Mouse (Mus musculus) layer of hippocampus, postnatal 25 days (tissue): ENCODE data around the gene Ppp4r3a. TPM values are rescaled to one million over a fixed set of nuclear protein-coding genes. Genes with fewer than 3 reads are reported as not detected.
"Not testable (repeated sequence)": the region's sequence is repeated elsewhere in the genome, so short reads cannot be mapped to it uniquely, and the experiment has no call there.

ENCODE experiments used
- DNase-seq, 2 experiments: peaks; one replicate each; pipeline ENCODE4 v3.0.0; 2022; ENCODE audit warnings: mixed read lengths in 2 of 2, low spot score in 1 of 2; ENCODE audit errors: extremely low spot score in 1 of 2
- total RNA-seq, 2 experiments: library from RNA; stranded (reverse); gene quantifications; 2 replicates each; pipeline ENCODE4 v1.2.3; 2021

Gene Ppp4r3a
- total RNA-seq, 2 experiments from 2014 or later = 37.0 to 42.9 TPM

DNA sequence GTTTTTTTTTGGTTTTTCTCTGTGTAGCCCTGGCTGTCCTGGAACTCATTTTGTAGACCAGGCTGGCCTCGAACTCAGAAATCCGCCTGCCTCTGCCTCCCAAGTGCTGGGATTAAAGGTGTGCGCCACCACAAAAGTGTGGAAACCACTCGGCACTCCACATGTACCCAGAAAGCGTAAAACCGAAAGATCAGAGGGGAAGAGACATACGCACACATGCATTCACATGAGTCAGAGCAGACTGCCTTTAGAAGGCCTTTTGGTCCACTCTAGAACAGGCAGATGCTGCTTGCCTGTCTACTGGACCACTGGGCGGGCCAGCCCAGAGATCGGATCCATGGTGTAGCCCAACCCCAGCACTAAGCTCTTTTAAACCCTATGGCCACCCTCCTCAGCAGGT lies 69.8 kb downstream of the Ppp4r3a start:
- not testable (repeated sequence) for DNase-seq

GRCm38 (mm10) chr12:101013078-101013665 lies 70.3 kb downstream of the Ppp4r3a start:
- no peak for DNase-seq

- no peak for DNase-seq
Observed at GRCm38 (mm10) chr12:101012197-101013077, 71.1 kb downstream of the Ppp4r3a start.

DNA sequence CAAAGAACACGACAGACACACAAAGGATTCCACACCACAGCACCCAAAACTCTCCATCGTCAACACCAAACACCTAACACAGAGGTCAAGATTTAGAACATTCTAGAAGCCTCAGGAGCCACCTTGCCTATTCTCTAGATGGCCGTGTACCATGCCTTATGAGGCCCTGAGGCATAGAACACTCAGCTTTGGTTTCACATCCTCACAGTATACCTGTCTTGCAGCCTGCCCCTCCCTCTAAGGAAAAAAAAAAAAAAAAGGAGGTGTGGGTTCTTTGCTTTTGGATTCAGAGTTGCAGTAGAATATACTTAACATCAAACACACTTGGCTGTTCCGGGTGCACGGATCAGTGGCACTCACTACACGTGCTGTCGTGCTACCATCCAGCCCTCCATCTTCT lies 72.5 kb downstream of the Ppp4r3a start:
- no peak for DNase-seq

DNA sequence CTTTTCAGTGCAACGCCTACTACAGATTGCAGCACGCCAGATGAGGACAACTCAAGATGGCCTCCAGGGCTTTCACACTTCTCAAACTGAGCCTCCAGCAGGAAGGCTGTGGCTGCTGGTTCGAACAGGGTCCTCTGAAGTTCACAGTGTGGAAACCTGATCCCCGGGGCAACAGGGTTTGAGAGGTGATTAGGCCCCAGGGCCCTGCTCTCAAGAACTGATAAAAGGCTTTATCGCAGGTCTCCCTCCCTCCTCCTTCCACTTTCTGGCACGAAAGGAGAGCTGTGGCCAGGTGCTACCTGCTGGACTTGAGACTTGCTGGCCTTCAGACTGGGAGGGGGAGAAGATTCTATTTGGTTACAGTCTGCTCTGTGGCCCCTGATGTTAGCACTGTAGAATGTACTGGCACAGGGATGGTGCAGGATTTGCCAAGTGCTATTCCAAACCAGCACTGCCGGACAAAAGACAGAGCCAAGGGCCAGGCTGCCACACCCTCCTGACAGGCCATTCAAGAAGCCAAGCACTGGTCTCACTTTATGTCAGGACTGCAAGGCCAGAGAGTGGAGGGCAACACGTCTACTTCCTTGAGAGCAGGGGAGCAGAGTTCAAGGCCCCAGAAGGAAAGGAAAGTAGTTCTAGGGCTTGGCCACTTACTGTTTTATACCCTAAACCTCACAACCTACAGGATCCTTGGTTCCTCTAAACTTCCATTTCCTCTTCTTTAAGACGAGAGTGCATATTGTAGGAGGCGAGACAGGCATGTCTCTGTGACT lies 73.2 kb downstream of the Ppp4r3a start:
- no peak for DNase-seq

DNA sequence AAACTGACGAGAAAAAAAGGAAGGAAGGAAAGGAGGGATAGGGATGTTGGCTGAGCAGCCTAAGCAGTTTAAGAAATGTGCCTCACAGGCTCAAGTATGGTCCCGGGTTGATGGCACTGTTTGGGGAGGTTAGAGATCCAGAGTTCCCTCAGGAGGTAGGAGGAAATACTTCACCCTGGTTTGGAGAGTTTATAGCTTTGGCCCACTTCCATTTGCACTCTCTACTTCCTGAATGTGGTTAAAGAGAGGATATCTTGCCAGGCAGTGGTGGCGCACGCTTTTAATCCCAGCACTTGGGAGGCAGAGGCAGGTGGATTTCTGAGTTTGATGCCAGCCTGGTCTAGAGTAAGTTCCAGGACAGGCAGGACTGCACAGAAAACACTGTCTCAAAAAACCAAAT lies 74.3 kb downstream of the Ppp4r3a start:
- DNase-seq = no peak

DNA sequence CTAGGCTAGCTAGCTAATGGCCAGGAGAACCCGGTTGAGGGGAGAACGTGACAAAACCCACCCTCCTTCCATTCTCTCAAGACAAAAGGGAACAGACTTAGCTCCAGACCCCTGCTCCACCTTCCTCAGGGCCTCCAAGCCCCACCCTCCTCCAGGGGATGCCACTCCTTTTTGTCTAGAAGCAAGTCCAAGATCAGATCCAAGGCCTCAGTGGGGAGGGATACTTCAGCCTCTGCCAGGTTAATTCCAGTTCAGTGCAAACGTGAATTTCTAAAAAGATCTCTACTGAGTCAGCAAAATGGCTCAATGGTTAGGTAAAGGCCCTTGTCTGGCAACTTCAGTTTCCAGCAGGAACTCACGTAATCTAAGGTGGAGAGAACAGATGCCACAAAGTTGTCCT lies 74.9 kb downstream of the Ppp4r3a start:
- DNase-seq = no peak

GRCm38 (mm10) chr12:101007968-101008481 lies 75.5 kb downstream of the Ppp4r3a start:
- peak in 1 of 2 experiments; percentile 44 for DNase-seq

DNA sequence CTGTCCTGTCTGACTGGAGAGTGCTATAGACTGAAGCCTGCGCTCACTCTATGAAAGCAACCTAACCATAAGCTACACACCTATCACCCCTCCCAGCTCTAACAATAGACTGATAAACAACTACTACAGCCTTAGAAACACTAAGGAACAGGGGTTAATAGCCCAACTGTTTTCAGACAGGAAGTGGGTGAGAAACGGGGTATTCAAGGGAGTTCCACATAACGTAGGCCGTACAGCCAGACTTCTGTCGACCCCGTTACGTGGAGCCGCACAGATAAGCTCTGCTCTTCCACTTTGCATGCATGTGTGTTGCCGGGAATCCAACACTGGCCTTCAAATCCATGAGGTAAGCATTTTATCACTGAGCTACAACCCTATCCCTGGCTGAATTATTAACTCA lies 76.1 kb downstream of the Ppp4r3a start:
- DNase-seq = no peak

GRCm38 (mm10) chr12:101005665-101006420 lies 77.7 kb downstream of the Ppp4r3a start:
- no peak for DNase-seq

GRCm38 (mm10) chr12:101004982-101005381 lies 78.5 kb downstream of the Ppp4r3a start:
- no peak for DNase-seq

DNA sequence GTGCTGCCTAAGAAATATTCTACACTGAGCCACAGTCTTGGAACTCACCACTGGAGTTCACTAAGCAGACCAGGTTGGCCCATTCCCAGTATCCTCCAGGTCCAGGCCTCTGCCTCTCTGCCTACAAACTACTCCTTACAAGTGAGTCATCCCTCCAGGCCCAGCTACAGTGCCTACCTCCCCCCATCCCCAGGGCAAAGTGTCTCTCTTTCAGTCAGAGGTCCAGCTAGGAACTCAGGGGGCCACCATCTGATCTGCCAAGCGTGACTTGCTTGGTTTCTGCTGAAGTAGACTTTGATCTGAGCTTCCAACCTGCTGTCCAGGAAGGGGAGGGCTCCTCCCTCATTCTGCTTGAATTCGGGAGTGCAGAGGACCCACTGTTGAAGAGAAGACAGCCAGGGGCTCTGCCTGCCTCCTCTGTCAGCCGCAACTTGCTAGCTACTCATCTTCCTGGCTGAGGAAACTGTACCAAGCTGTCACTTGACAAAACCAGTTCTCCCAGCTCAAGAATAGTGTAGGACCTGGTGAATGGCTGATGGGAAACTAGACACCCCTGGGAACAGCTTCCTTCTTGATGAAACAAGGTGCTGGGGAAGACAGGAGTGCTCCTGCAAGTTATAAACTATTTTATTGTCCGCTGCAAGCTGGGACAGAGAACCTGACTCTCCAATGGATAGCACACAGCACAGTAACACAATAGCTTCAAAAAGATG lies 80.5 kb downstream of the Ppp4r3a start:
- no peak for DNase-seq

DNA sequence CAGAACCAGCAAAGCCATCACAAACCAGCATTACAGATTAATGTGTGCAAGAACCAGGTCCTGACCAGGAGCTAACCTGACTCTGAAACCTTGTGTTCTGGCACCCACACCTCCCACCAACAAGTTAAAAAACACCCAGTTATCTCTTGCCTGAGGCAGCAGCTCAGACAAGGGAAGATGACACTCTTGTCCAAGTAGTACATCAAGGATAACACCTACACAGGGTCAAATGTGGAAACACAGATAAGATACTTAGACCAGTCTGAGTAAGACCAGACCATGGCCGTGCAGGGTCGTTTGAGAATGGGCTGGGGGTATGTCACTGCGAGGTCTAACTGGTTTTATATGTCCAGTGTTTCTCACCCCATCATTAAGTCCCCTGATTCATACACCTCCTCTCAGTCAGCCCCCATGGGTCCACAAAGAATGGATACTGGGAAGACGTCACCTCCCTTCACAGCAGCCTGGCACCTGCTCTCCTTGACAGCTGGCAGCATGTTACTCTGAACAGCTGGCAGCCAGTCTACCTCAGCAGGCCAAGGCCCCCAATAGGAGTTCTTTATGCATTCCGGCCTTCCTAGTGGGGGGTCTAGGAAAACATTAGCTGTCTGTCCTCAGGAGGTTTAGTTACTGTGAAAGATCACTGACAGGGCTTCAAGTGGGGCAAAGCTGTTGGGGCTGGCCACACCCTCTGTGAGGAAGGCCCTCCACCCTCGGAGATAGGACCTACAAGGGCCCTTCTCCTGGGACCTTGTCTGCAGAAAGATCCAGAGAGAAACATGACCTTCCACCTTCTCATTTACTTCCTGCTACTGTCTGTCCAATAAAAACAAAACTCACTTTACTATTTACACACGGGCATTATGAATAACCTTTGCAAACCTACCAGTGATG lies 84.2 kb downstream of the Ppp4r3a start:
- no peak for DNase-seq

- no peak for DNase-seq
Observed at GRCm38 (mm10) chr12:100998564-100998962, 84.9 kb downstream of the Ppp4r3a start.

DNA sequence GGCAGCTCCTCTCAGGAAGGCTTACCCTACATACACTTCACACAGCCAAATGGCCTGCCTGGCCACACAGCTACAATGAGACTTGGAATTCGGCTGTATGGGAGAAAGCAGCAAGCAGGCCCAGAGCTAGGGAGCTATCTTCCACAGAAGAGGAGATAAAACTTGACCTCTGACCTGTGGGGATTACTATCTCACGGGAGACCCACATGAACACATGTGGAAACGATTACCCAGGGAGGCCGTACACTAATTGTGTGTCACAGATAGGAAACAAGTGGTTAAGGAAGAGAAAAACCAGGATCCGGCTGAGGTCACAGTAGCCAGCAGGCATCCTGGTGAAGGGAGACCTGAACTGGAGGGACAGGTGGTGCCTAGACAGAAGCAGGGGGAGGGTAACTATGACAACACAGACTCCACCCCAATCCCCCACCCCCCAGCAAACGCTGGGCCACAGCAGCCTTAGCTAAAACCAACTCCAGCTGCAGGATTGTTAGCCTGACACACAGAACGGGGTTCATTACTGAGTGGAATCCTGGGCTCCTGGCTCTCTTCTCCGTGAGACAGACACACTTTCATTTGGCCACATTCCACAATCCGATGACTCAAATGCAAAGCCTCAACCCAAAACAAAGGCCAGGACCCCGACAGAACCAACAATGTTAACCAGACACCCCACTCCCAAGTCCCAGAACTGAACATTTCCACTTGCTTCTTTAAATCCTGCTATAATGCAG lies 85.5 kb downstream of the Ppp4r3a start:
- no peak for DNase-seq

- no peak for DNase-seq
Observed at GRCm38 (mm10) chr12:100996378-100996898, 87.1 kb downstream of the Ppp4r3a start.

DNA sequence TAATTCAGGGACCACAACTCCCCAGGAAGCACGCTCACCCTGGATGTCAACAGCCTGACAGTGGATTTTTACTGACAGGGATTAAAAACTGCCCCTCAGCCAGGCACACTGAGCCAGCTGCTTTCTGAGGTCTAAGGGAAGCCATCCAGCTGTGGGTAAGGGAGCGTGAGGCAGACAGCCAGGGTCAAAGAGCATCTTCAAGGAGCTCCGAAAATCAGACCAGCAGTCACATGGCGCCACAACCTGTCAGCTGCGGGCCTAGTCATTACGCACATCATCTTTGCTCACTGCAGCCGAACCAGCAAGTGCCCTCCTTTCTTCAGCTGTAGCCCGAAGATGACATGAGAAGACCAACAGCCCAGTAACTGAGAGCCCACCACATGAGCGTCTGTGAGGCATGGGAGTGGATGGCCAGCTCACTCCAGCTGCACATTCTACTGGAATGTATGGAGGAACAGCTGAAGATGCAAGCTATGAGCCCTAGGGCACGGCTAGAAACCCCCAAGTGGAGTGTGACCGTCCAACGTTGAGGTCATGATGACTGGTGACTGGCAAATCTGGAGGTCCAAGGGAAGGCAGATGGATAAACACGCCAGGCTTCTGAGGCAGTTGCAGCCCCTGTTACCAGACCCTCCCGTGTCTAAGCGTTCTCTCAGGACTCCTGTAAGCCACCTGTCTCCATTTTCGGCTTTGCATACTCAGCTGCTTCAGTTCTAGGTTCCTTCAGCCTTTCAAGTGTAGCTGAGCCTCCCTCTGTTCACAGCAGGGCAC lies 87.7 kb downstream of the Ppp4r3a start:
- DNase-seq = no peak
